ENCODE assay signal across 28 mouse cellular contexts in the genomic region with DNA sequence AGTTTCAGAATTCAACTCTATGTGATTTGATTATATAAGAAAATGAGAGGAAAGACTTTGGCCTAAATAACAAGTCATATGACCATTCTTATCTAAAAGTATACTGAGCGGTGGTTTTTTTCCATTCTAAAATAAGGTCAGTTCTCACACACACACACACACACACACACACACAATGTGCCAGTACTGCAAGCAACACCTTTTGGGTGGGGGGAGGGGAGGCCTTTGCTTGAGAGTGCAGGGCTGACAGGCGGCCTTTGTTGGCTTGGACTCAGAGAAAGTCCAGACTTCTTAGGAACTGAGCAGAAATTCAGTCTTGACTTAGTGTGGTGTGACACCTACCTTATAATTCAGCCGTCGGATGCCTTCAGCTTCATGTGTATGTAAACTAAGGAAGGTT.
DNase-seq lines count a peak whose midpoint lies in the region; ATAC-seq and TF ChIP-seq lines count a peak whose summit lies in the region.
"Had no signal": no experiment of that assay in that cellular context is flagged by ENCODE, and none has a peak within 500 bp of the region (broad histone marks: within the 10 kb centered on the region; RNA-seq: fewer than 3 reads in every experiment).

No protein-coding gene starts in this region.

- no peak for TF ChIP-seq EP300 in lung, postnatal 0 days (IDR thresholded peaks at IDR 0.05)

- no peaks in the 10 kb centered on the region for H3K27me3 ChIP-seq in heart, embryonic 13.5 days (replicated peaks)
- H3K27me3 ChIP-seq in lung, embryonic 14.5 days (ENCODE audit: insufficient read depth, low read length): no peaks in the 10 kb centered on the region
- H3K27me3 ChIP-seq in lung, postnatal 0 days (replicated peaks; ENCODE audit: insufficient read depth, low read length): no peaks in the 10 kb centered on the region
- no peaks in the 10 kb centered on the region for H3K27me3 ChIP-seq in limb, embryonic 11.5 days (ENCODE audit: control insufficient read depth, insufficient read depth, low read length)
- H3K27me3 ChIP-seq: embryonic facial prominence, embryonic 15.5 days; forebrain, embryonic 12.5 days; hindbrain, embryonic 15.5 days had no signal

- H3K27ac ChIP-seq in heart, embryonic 13.5 days (replicated peaks): peak overlapping the region; percentile 20
- H3K27ac ChIP-seq in lung, embryonic 14.5 days (ENCODE audit: low read depth): peak overlapping the region; percentile 54; the same call in 1 of the 2 replicates
- no peak overlapping the region for H3K27ac ChIP-seq in lung, postnatal 0 days (ENCODE audit: low read length)
- no peak overlapping the region for H3K27ac ChIP-seq in limb, embryonic 11.5 days (replicated peaks; ENCODE audit: low read depth, low read length)
- H3K27ac ChIP-seq: embryonic facial prominence, embryonic 10.5 days; embryonic facial prominence, embryonic 15.5 days; forebrain, embryonic 12.5 days; hindbrain, embryonic 10.5 days; hindbrain, embryonic 15.5 days had no signal

- no peak overlapping the region for H3K4me3 ChIP-seq in heart, embryonic 13.5 days
- no peak overlapping the region for H3K4me3 ChIP-seq in lung, embryonic 14.5 days (ENCODE audit: low read depth, low read length)
- H3K4me3 ChIP-seq in lung, postnatal 0 days (ENCODE audit: low read depth, low read length): no peak overlapping the region
- no peak overlapping the region for H3K4me3 ChIP-seq in limb, embryonic 11.5 days (ENCODE audit: low read depth, low read length)
- H3K4me3 ChIP-seq: embryonic facial prominence, embryonic 10.5 days; embryonic facial prominence, embryonic 15.5 days; forebrain, embryonic 12.5 days; hindbrain, embryonic 10.5 days; hindbrain, embryonic 15.5 days had no signal

- ATAC-seq in heart, embryonic 13.5 days (ENCODE audit: extremely low read depth, insufficient number of reproducible peaks, low FRiP score, low TSS enrichment): no peak
- no peak for ATAC-seq in lung, embryonic 14.5 days (ENCODE audit: insufficient read depth)
- ATAC-seq in lung, postnatal 0 days: no peak
- ATAC-seq in limb, embryonic 11.5 days (ENCODE audit: insufficient number of reproducible peaks, low FRiP score, low TSS enrichment, low read depth): no peak
- ATAC-seq: CD4-positive, CD25-positive, alpha-beta regulatory T cell, adult 4 months; forebrain, postnatal 0 days had no signal

- no peak for DNase-seq in heart, adult 11 months
- peak; percentile 21 for DNase-seq in lung, embryonic 14.5 days
- DNase-seq in lung, postnatal 0 days (ENCODE audit: low spot score): no peak
- peak; percentile 27 for DNase-seq in limb, embryonic 11.5 days (ENCODE audit: low spot score)
- DNase-seq in cerebellum, postnatal 10 days: no peak
- no peak for DNase-seq in ovary, postnatal 36 days (ENCODE audit: low spot score)
- DNase-seq: adrenal gland, postnatal 14 days; cerebellum, adult 11-12 months; cerebellum, adult 9-11 months; forebrain, postnatal 0 days; gastrocnemius, postnatal 14 days; heart, postnatal 14 days; kidney, adult 2 months; layer of hippocampus, postnatal 36 days; left cerebral cortex, postnatal 4 days; liver; lung, postnatal 14 days; midbrain, embryonic 14.5 days; right cerebral cortex, postnatal 14 days; thymus, adult 18-20 months; thymus, postnatal 25 days had no signal

- peaks cover 10% of the 10 kb centered on the region for H3K9me3 ChIP-seq in heart, embryonic 13.5 days
- H3K9me3 ChIP-seq in lung, embryonic 14.5 days (ENCODE audit: low read depth, low read length): peaks cover 3% of the 10 kb centered on the region; the same call in 1 of the 2 replicates
- H3K9me3 ChIP-seq in lung, postnatal 0 days (ENCODE audit: low read length): no peaks in the 10 kb centered on the region
- H3K9me3 ChIP-seq in limb, embryonic 11.5 days (ENCODE audit: control insufficient read depth, low read length): no peaks in the 10 kb centered on the region
- H3K9me3 ChIP-seq: embryonic facial prominence, embryonic 10.5 days; embryonic facial prominence, embryonic 15.5 days; hindbrain, embryonic 15.5 days had no signal

- TF ChIP-seq CTCF in lung, embryonic 14.5 days (IDR thresholded peaks at IDR 0.05; ENCODE audit: low read depth): no peak
- no peak for TF ChIP-seq CTCF in lung, postnatal 0 days (IDR thresholded peaks at IDR 0.05)

- H3K36me3 ChIP-seq in heart, embryonic 13.5 days: no peaks in the 10 kb centered on the region
- no peaks in the 10 kb centered on the region for H3K36me3 ChIP-seq in lung, embryonic 14.5 days (ENCODE audit: insufficient read depth)
- H3K36me3 ChIP-seq in lung, postnatal 0 days (ENCODE audit: insufficient read depth, low read length): no peaks in the 10 kb centered on the region
- H3K36me3 ChIP-seq in limb, embryonic 11.5 days (ENCODE audit: control insufficient read depth, insufficient read depth, low read length): no peaks in the 10 kb centered on the region
- H3K36me3 ChIP-seq: embryonic facial prominence, embryonic 10.5 days; embryonic facial prominence, embryonic 15.5 days; forebrain, embryonic 12.5 days; hindbrain, embryonic 10.5 days; hindbrain, embryonic 15.5 days had no signal

- peaks cover 19% of the 10 kb centered on the region; the same call in 1 of the 2 replicates for H3K4me1 ChIP-seq in heart, embryonic 13.5 days
- H3K4me1 ChIP-seq in lung, embryonic 14.5 days (ENCODE audit: insufficient read depth): peaks cover 10% of the 10 kb centered on the region
- peaks cover 6% of the 10 kb centered on the region; the same call in 1 of the 2 replicates for H3K4me1 ChIP-seq in lung, postnatal 0 days (ENCODE audit: insufficient read depth, low read depth, low read length)
- H3K4me1 ChIP-seq in limb, embryonic 11.5 days (ENCODE audit: control insufficient read depth, insufficient read depth, low read length): no peaks in the 10 kb centered on the region
- H3K4me1 ChIP-seq: embryonic facial prominence, embryonic 15.5 days; hindbrain, embryonic 15.5 days had no signal

- no peak overlapping the region for H3K4me2 ChIP-seq in heart, embryonic 13.5 days
- H3K4me2 ChIP-seq in lung, embryonic 14.5 days: no peak overlapping the region
- H3K4me2 ChIP-seq in lung, postnatal 0 days (replicated peaks; ENCODE audit: low read depth, low read length): no peak overlapping the region
- H3K4me2 ChIP-seq in limb, embryonic 11.5 days (ENCODE audit: low read depth, severe bottlenecking): no peak overlapping the region
- H3K4me2 ChIP-seq: embryonic facial prominence, embryonic 15.5 days; forebrain, embryonic 12.5 days; hindbrain, embryonic 15.5 days had no signal

- 32% methylated on average over 4 of the region's 4 CpGs for WGBS in heart, embryonic 13.5 days
- 35% methylated on average over 4 of the region's 4 CpGs for WGBS in lung, embryonic 14.5 days
- 34% methylated on average over 4 of the region's 4 CpGs for WGBS in lung, postnatal 0 days
- WGBS in limb, embryonic 11.5 days: 77% methylated on average over 4 of the region's 4 CpGs

- H3K9ac ChIP-seq in heart, embryonic 13.5 days: no peak overlapping the region
- H3K9ac ChIP-seq in lung, embryonic 14.5 days: no peak overlapping the region
- no peak overlapping the region for H3K9ac ChIP-seq in lung, postnatal 0 days (replicated peaks; ENCODE audit: low read depth)
- H3K9ac ChIP-seq in limb, embryonic 11.5 days (ENCODE audit: low read length): no peak overlapping the region
- H3K9ac ChIP-seq: embryonic facial prominence, embryonic 15.5 days; forebrain, embryonic 12.5 days; forebrain, postnatal 0 days; hindbrain, embryonic 15.5 days had no signal

Comparison
In these comparisons a context has a peak if more than half of its experiments do, and no peak if none do; other contexts are left out.
1. H3K27ac ChIP-seq: peak in heart, embryonic 13.5 days (single experiment) and lung, embryonic 14.5 days (single experiment); none in lung, postnatal 0 days (single experiment) and limb, embryonic 11.5 days (single experiment).
2. DNase-seq: peak in lung, embryonic 14.5 days (single experiment) and limb, embryonic 11.5 days (single experiment); none in heart, adult 11 months (single experiment), lung, postnatal 0 days (single experiment), cerebellum, postnatal 10 days (0 of 2) and ovary, postnatal 36 days (single experiment).